Mouse (Mus musculus): Measurements from ENCODE around the gene Foxe1. TPM values are rescaled to one million over a fixed set of nuclear protein-coding genes. Genes with fewer than 3 reads are reported as not detected.

The Foxe1 gene
- polyA plus RNA-seq, 1 experiment from 2014 or later = not detected

DNA sequence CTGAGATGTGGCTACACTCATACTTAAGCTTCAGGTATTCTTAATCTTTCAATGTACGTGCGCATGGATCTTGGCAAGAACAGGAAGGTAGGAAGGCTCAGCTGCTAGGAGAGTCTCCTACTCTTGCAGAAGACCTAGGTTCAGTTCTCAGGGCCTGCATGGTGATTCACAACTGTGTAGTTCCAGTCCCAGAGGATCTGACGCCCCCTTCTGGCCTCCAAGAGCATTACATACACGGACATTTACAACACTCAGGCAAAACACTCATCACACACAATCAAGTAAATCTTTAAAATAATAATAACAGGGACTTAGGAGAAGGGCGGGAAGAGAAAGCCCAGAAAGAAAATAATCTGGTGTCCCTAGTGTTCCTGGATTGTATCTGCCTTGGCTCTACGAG, 31.0 kb downstream of the Foxe1 start:
- ATAC-seq (ENCODE audit: low read depth) = peak; percentile 16; the same call in 1 of the 2 replicates

DNA sequence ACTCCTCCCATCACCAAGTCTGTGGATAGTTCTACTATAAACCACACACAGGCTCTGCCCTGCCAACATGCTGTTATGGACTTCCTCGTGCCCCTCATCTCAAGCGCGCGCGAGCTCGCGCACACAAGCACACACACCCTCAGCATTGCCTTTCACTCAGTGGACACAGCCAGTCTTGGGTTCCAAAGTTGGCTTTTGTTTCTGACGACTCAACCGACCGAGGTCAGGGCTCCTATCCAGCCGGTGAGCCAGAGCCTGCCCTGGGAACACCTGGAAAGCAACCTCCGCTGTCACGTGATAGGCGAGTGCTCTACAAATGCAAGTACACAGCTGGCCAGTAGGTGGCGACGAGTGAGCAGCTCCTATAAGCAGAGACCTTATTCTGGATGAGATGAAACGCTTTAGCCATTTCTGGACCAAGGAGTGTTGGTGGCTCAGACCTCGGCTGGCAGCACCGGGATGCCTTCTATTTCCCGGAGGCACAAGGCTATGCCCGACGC, 31.5 kb downstream of the Foxe1 start:
- Histone ChIP-seq H3K4me3 (replicated peaks) (peak overlapping the region; percentile 42), H3K27me3 (peaks cover 34% of the 10 kb centered on the region), H3K9me3 (replicated peaks) (no peaks in the 10 kb centered on the region), H3K4me1 (replicated peaks) (peaks cover 15% of the 10 kb centered on the region), H3K36me3 (peaks cover 55% of the 10 kb centered on the region), H3K9ac (peak overlapping the region; percentile 56), H3K27ac (peak overlapping the region; percentile 40; the same call in 1 of the 2 replicates), H3K4me2 (peak overlapping the region; percentile 66)
- ATAC-seq (ENCODE audit: low read depth) (peak; percentile 55), DNase-seq (peak; percentile 71)
- WGBS (ENCODE audit: insufficient replicate concordance) = 22% methylated on average over 22 of the region's 22 CpGs

More for the DNA sequence above, 31.0 kb downstream of the Foxe1 start:
- peaks cover 15% of the 10 kb centered on the region for H3K4me1 ChIP-seq (replicated peaks)
- DNase-seq = no peak
- no peaks in the 10 kb centered on the region for H3K9me3 ChIP-seq (replicated peaks)
- 51% methylated on average over 6 of the region's 6 CpGs for WGBS (ENCODE audit: insufficient replicate concordance)
- H3K27me3 ChIP-seq = peaks cover 38% of the 10 kb centered on the region
- no peak overlapping the region for H3K9ac ChIP-seq
- peak overlapping the region; percentile 66 for H3K4me2 ChIP-seq
- peaks cover 51% of the 10 kb centered on the region for H3K36me3 ChIP-seq
- peak overlapping the region; percentile 42; the same call in 1 of the 2 replicates for H3K4me3 ChIP-seq (replicated peaks)
- peak overlapping the region; percentile 40; the same call in 1 of the 2 replicates for H3K27ac ChIP-seq

DNA sequence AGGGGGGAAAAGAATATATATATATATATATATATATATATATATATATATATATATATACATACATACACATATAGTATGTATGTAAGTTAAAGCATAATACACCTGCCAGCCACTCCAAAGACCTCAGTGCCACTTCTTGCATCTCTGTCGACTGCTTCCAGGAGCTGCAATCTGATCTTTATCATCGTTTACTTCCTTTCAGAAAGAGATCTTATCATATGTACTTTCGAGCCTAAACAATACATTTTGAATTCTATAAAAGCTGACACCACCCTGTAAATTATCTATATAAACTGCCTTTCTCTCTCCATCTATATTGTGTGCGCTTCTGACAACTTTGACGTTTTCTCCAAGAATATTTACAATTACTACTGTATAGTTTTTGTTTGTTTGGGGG, 45.1 kb downstream of the Foxe1 start:
- Histone ChIP-seq H3K27ac (peak overlapping the region; percentile 94), H3K9ac (peak overlapping the region; percentile 80), H3K4me3 (replicated peaks) (peak overlapping the region; percentile 62), H3K36me3 (peaks cover 71% of the 10 kb centered on the region), H3K9me3 (replicated peaks) (no peaks in the 10 kb centered on the region), H3K4me2 (peak overlapping the region; percentile 77), H3K4me1 (replicated peaks) (peaks cover 56% of the 10 kb centered on the region), H3K27me3 (no peaks in the 10 kb centered on the region)
- DNase-seq = no peak
- 9% methylated on average over 5 of the region's 5 CpGs for WGBS (ENCODE audit: insufficient replicate concordance)
- ATAC-seq (ENCODE audit: low read depth) = no peak

DNA sequence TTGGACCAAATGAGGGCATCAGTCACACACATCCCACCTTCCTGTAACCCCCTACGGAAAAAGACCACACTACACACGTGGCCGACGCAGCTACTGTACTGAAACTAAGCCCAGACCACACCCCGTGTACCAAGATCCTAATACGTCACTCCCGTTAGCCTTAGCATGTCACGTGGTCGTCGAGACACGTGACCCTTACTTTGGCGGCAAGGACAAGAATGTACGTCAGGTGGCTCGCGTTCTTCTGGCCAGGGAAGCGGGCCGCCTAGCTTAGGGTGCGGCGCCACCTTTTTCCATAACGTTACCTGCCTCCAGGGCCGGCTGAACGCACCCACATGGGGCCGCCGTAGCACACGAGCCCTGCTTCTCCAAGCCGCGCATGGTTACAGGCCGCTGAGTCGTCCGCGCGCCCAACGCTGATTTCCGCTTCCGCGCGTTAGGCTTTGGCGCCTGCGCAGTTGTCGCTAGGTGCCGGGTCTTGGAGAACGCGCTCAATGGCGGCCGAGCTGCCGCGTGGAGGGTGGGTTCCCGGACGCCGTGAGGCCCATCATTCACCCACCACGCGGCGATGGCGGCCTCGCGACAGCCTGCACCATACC, 45.7 kb downstream of the Foxe1 start, which contains the start of gene Trmo:
Gene Trmo (minus strand): TSS at position 425 of the 599 bp plus-strand sequence.
- H3K4me1 ChIP-seq (replicated peaks) = peaks cover 59% of the 10 kb centered on the region
- H3K9ac ChIP-seq = peak within 1 kb of the TSS; percentile 80
- H3K27ac ChIP-seq = peak within 1 kb of the TSS; percentile 94
- no peaks in the 10 kb centered on the region for H3K27me3 ChIP-seq
- ATAC-seq (ENCODE audit: low read depth) = peak; percentile 86
- peak within 1 kb of the TSS; percentile 62 for H3K4me3 ChIP-seq (replicated peaks)
- WGBS (ENCODE audit: insufficient replicate concordance) = 0% methylated on average over 56 of the region's 56 CpGs
- DNase-seq = peak; percentile 92
- H3K36me3 ChIP-seq = peaks cover 70% of the 10 kb centered on the region
- peak within 1 kb of the TSS; percentile 77 for H3K4me2 ChIP-seq
- H3K9me3 ChIP-seq (replicated peaks) = no peaks in the 10 kb centered on the region

DNA sequence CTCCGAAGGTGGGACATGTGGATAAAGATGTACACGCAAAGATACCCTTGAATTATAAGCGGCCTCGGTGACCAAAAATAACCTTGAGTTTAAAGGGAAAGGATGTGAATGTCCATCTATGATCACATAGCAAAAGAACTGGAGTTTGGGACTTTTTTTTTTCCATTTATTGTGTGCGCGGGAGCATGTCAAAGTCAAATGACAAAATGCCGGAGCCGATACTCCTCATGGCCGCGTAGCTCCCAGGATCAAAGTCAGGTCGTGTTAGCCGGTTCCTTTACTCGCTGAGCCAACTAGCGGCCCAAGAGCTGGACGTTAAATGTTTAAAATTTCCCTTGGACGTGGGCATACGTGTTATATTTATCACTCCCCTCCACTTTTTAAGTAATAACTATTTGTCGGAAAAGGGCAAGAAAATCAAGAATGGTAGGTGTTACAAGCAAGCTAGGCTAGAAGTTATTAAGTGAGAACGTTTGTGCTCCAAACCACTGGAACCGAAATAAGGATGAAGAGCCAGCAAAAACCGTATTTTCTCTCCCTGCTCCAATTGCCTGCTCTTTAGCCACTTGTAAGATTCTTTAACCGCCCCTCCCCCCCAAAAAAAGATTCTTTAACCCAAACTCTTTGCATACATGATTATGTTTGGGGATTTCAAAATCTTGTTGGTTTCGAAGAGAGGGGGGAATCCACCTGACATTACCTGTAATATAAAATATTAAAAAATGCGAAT, 46.4 kb downstream of the Foxe1 start:
- Histone ChIP-seq H3K27me3 (no peaks in the 10 kb centered on the region), H3K4me1 (replicated peaks) (peaks cover 66% of the 10 kb centered on the region), H3K9me3 (replicated peaks) (no peaks in the 10 kb centered on the region), H3K9ac (peak overlapping the region; percentile 80), H3K4me2 (peak overlapping the region; percentile 77), H3K36me3 (peaks cover 70% of the 10 kb centered on the region), H3K4me3 (replicated peaks) (peak overlapping the region; percentile 62), H3K27ac (peak overlapping the region; percentile 94)
- no peak for ATAC-seq (ENCODE audit: low read depth)
- no peak for DNase-seq
- under 1% methylated on average over 24 of the region's 24 CpGs for WGBS (ENCODE audit: insufficient replicate concordance)

DNA sequence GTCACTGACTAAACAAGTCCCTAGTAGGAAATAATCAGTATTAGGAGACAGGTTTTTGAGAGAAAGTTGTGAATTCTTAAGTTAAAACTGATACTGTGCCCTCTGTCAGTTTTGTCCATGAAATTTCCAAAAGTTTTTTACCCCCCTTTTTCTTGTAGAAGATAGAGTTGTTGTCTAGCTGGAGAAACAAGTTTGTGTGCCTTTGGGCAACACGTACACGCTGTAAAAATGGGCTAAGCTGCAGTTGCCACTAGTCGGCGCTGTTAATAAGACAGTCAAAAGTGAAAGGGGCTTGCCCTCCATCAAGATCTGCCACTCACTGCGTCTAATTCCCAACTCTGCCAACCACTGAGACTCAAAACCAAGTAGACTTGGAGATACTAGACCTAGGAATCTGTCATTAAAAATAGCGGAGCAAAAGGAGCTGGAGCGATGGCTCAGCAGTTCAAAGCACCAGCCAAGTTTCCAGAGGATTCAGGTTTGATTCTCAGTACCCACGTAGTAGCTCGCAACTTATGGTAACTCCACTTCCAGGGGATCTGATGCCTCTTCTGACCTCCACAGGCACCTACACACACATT, 47.1 kb downstream of the Foxe1 start:
- peaks cover 73% of the 10 kb centered on the region for H3K4me1 ChIP-seq (replicated peaks)
- no peaks in the 10 kb centered on the region for H3K9me3 ChIP-seq (replicated peaks)
- H3K27me3 ChIP-seq = no peaks in the 10 kb centered on the region
- ATAC-seq (ENCODE audit: low read depth) (peak; percentile 54), DNase-seq (peak; percentile 85)
- H3K9ac ChIP-seq = peak overlapping the region; percentile 80
- 15% methylated on average over 9 of the region's 9 CpGs for WGBS (ENCODE audit: insufficient replicate concordance)
- peak overlapping the region; percentile 94 for H3K27ac ChIP-seq
- H3K4me2 ChIP-seq = peak overlapping the region; percentile 77
- H3K36me3 ChIP-seq = peaks cover 70% of the 10 kb centered on the region
- H3K4me3 ChIP-seq (replicated peaks) = peak overlapping the region; percentile 62

DNA sequence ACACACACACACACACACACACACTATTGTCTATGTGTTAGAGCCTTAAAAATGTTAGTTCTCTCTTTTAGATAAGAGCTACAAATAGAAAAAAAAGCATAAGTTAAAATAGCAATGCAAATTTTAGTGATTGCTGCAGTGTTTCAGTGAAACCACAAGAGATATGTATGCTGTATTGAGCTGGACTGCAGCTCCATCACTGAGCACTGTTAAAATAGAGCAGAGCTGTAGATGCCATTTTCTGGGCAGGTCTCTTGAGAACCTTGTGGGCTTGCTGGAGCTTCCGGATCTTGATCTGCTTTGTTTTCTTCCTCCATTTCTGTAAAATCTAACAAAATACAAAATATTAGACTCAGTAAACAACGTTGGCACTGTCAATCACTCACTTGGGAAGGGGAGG, 51.0 kb downstream of the Foxe1 start:
- Histone ChIP-seq H3K9ac (0 out of 2 replicates have a peak overlapping the region, but pooled peaks have one; percentile 95), H3K4me1 (replicated peaks) (peaks cover 96% of the 10 kb centered on the region)
- DNase-seq = no peak

DNA sequence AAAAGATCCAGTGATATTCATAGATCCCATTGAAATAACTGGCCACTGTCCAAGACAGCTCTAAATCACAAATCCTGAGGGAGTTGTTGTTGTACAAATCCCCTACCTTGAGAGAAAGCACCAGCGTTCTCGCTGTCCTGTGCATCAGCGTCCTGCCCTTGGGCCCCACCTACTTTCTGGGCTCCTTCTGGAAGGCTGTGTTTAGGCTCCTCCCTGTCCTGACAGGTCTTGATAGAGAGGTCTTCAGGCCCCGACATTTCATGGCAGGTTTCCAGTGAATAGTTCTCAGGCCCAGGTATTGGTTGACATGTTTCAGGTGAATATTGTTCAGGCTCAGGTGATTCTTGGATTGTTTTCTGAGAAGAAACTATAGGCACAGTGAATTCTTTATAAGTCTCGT, 52.3 kb downstream of the Foxe1 start:
- DNase-seq (peak; percentile 78), ATAC-seq (ENCODE audit: low read depth) (peak; percentile 85)
- Histone ChIP-seq H3K4me2 (peak overlapping the region; percentile 93), H3K27ac (peak overlapping the region; percentile 100), H3K9ac (peak overlapping the region; percentile 95), H3K4me3 (replicated peaks) (peak overlapping the region; percentile 71), H3K4me1 (replicated peaks) (peaks cover 97% of the 10 kb centered on the region), H3K36me3 (peaks cover 99% of the 10 kb centered on the region), H3K27me3 (no peaks in the 10 kb centered on the region), H3K9me3 (replicated peaks) (no peaks in the 10 kb centered on the region)
- 22% methylated on average over 5 of the region's 5 CpGs for WGBS (ENCODE audit: insufficient replicate concordance)

More for the DNA sequence above, 51.0 kb downstream of the Foxe1 start:
- Histone ChIP-seq H3K27me3 (no peaks in the 10 kb centered on the region), H3K27ac (peak overlapping the region; percentile 100), H3K4me3 (replicated peaks) (peak overlapping the region; percentile 71; the same call in 1 of the 2 replicates), H3K36me3 (peaks cover 87% of the 10 kb centered on the region), H3K4me2 (peak overlapping the region; percentile 93), H3K9me3 (replicated peaks) (no peaks in the 10 kb centered on the region)
- WGBS (ENCODE audit: insufficient replicate concordance) = 86% methylated on average over 2 of the region's 2 CpGs
- ATAC-seq (ENCODE audit: low read depth) = no peak

Other genes with a start within 250 kb of the Foxe1 start
- gene Ncbp1, start 205.0 kb upstream of the Foxe1 start, polyA plus RNA-seq (2015; fragmentation: Nextera tagmentation; extraction: Ambion mirVana) = 52.4 and 64.1 TPM in 2 replicates
- 10.9 and 13.5 TPM in 2 replicates for gene Tstd2, start 204.9 kb upstream of the Foxe1 start, polyA plus RNA-seq (2015; fragmentation: Nextera tagmentation; extraction: Ambion mirVana)
- 7.9 and 9.7 TPM in 2 replicates for gene Xpa, start 147.3 kb upstream of the Foxe1 start, polyA plus RNA-seq (2015; fragmentation: Nextera tagmentation; extraction: Ambion mirVana)
- gene Trmo, start 45.8 kb downstream of the Foxe1 start, polyA plus RNA-seq (2015; fragmentation: Nextera tagmentation; extraction: Ambion mirVana) = 8.7 and 9.7 TPM in 2 replicates
- 405 and 482 TPM in 2 replicates for gene Hemgn, start 69.9 kb downstream of the Foxe1 start, polyA plus RNA-seq (2015; fragmentation: Nextera tagmentation; extraction: Ambion mirVana)
- gene Anp32b, start 107.3 kb downstream of the Foxe1 start, polyA plus RNA-seq (2015; fragmentation: Nextera tagmentation; extraction: Ambion mirVana) = 555 and 600 TPM in 2 replicates
- gene Nans, start 145.6 kb downstream of the Foxe1 start, polyA plus RNA-seq (2015; fragmentation: Nextera tagmentation; extraction: Ambion mirVana) = 65.4 and 77.9 TPM in 2 replicates
- 6.8 and 8.6 TPM in 2 replicates for gene Trim14, start 192.5 kb downstream of the Foxe1 start, polyA plus RNA-seq (2015; fragmentation: Nextera tagmentation; extraction: Ambion mirVana)

All from liver, embryonic 13.5 days (tissue).